Mouse (Mus musculus): Measurements from ENCODE around the gene Cwh43. TPM values are rescaled to one million over a fixed set of nuclear protein-coding genes. Genes with fewer than 3 reads are reported as not detected.
A peak's percentile ranks its signal among the peaks of the same experiment; 100 is the strongest.
"Not testable (repeated sequence)": the region's sequence is repeated elsewhere in the genome, so short reads cannot be mapped to it uniquely, and the experiment has no call there.

Cwh43 gene
- polyA plus RNA-seq, 1 experiment from 2014 or later = not detected

DNA sequence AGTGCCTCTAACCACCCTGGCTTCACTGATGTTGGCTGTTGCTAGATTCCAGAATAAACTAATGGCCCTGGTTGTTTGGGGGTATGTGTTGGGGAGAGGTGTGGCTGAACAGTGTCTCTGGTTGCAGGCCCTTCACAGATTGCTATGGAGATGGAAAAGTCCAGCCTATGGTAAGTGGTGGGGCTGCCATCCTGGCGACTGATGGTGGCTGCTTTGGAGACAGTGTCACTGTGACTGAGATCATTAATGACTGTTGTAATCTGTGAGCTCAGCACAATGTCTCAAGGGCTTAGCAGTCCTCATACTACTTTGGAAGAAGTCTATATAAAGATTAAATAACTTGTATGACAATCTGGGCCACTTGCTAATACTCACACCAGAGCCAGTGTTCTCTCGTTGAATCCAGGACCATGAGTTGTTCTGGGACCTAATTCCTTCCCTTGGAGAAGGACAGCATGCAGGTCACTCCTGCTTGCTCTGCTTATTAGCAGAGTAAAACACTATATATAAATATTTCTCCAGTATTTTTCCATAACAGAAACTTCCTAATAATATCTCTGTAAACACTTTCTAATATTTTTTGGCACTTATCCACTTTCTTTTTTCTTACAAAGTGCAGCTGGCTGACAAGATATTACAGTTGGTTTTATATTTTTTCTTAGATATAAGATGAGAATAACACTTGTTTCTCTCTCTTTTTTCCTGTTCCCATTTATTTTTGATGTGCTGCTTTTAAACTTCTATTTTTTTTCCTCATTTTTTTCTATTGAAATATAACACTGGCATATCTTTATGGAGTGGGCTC is 48.8 kb downstream of the Cwh43 start:
- Histone ChIP-seq H3K4me1 (no peaks in the 10 kb centered on the region), H3K9me3 (no peaks in the 10 kb centered on the region), H3K4me3 (no peak overlapping the region), H3K27me3 (ENCODE audit: insufficient read depth, poor library complexity, severe bottlenecking) (no peaks in the 10 kb centered on the region), H3K27ac (no peak overlapping the region), H3K36me3 (no peaks in the 10 kb centered on the region)
- no peak for DNase-seq (ENCODE audit: low spot score)
- WGBS = 83% methylated on average over 2 of the region's 2 CpGs

- Histone ChIP-seq H3K4me1 (no peaks in the 10 kb centered on the region), H3K27ac (no peak overlapping the region), H3K36me3 (no peaks in the 10 kb centered on the region), H3K4me3 (no peak overlapping the region), H3K9me3 (no peaks in the 10 kb centered on the region), H3K27me3 (ENCODE audit: insufficient read depth, poor library complexity, severe bottlenecking) (no peaks in the 10 kb centered on the region)
- WGBS = 82% methylated on average over 5 of the region's 5 CpGs
- DNase-seq (ENCODE audit: low spot score) = no peak
Observed at GRCm38 (mm10) chr5:73455307-73455687, 49.4 kb downstream of the Cwh43 start.

GRCm38 (mm10) chr5:73468462-73469433 is 62.9 kb downstream of the Cwh43 start:
- Histone ChIP-seq H3K4me3 (no peak overlapping the region), H3K4me1 (no peaks in the 10 kb centered on the region), H3K27ac (no peak overlapping the region), H3K27me3 (ENCODE audit: insufficient read depth, poor library complexity, severe bottlenecking) (no peaks in the 10 kb centered on the region), H3K36me3 (no peaks in the 10 kb centered on the region), H3K9me3 (no peaks in the 10 kb centered on the region)
- no peak for DNase-seq (ENCODE audit: low spot score)
- 81% methylated on average over 16 of the region's 16 CpGs for WGBS

GRCm38 (mm10) chr5:73474412-73475405 is 68.8 kb downstream of the Cwh43 start:
- Histone ChIP-seq H3K9me3 (no peaks in the 10 kb centered on the region), H3K27me3 (ENCODE audit: insufficient read depth, poor library complexity, severe bottlenecking) (no peaks in the 10 kb centered on the region), H3K4me3 (no peak overlapping the region), H3K27ac (no peak overlapping the region), H3K4me1 (no peaks in the 10 kb centered on the region), H3K36me3 (no peaks in the 10 kb centered on the region)
- no peak for DNase-seq (ENCODE audit: low spot score)
- WGBS = 84% methylated on average over 20 of the region's 20 CpGs

DNA sequence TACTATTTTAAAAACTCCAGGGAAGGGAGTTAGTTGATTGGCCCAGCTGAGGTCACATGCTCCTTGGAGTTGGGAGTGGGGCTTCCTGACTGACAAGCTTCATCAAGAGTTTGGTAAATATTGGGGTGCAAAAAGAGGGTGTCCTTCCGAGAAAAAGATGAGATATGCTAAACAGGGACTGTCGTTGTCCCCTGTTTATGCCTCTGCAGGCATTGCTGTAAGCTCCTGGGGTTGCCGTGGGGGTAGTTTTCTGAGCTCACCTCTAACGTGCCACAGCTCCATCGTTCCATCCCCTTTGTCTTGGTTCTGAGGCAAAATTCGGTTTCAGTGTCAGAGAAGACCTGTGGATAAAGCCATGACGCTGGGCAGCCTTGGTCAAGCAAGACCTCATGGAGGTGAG is 74.8 kb downstream of the Cwh43 start, which contains the start of gene Dcun1d4:
Gene Dcun1d4, plus strand, starts transcription at position 301 of the 400 bp plus-strand sequence.
- Histone ChIP-seq H3K4me1 (no peaks in the 10 kb centered on the region), H3K27ac (no peak within 1 kb of the TSS), H3K9me3 (no peaks in the 10 kb centered on the region), H3K27me3 (ENCODE audit: insufficient read depth, poor library complexity, severe bottlenecking) (no peaks in the 10 kb centered on the region), H3K36me3 (no peaks in the 10 kb centered on the region), H3K4me3 (no peak within 1 kb of the TSS)
- DNase-seq (ENCODE audit: low spot score) = no peak
- WGBS = 79% methylated on average over 7 of the region's 7 CpGs

DNA sequence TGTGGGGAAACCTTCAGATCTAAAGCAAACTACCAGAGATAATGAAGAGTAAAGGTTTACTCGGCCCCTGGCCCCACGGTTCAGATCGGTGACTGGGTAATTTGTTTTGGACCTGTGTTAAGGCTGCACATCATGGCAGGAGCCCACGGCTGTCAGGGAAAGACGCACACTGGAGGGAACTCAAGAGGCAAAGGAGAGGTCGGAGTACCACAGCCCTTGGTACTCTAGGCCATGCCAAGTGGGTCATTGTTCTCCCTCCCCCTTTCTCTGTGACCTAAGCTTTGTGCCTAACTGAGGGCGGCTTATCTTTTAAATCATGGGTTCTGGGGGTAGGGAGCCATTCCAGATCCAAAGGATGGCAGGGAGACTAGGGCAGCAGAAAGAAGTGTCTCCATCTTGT is 75.5 kb downstream of the Cwh43 start:
- Histone ChIP-seq H3K27me3 (ENCODE audit: insufficient read depth, poor library complexity, severe bottlenecking) (no peaks in the 10 kb centered on the region), H3K27ac (no peak overlapping the region), H3K4me3 (no peak overlapping the region), H3K36me3 (no peaks in the 10 kb centered on the region), H3K4me1 (no peaks in the 10 kb centered on the region), H3K9me3 (no peaks in the 10 kb centered on the region)
- WGBS = 84% methylated on average over 7 of the region's 7 CpGs
- no peak for DNase-seq (ENCODE audit: low spot score)

GRCm38 (mm10) chr5:73482381-73482780 is 76.5 kb downstream of the Cwh43 start:
- H3K27ac ChIP-seq; H3K36me3 ChIP-seq; H3K4me1 ChIP-seq; H3K9me3 ChIP-seq; DNase-seq (ENCODE audit: low spot score); H3K27me3 ChIP-seq (ENCODE audit: insufficient read depth, poor library complexity, severe bottlenecking); H3K4me3 ChIP-seq: not testable (repeated sequence)
- WGBS = 70% methylated on average over 1 of the region's 1 CpGs

DNA sequence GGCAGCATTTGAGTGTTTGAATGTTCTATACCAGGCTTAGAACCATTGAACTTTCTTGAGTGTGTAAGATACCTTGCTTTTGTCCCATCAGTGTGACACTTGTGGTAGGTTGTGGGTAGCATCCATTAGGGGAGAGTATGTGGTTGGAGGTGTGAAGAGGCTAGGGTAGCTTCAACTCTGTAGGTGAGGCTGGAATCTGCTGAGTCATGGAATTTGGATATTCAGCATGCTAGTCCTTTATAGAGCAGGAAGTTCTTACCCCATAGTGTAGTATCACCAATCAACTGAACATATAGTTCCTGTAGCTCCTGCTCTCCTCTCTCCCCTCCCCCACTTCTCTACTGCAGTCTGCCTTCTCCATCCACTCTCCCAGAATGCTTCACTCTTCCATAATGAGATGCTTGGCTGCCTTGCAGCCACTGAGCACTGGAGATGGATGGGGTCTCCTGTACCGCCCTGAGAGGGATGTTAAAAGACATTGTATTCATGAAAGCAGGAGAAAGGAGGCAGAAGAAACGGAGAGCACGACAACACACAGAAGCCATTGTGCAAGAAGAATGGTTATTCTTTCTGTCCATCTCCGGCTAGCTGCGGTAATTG is 78.2 kb downstream of the Cwh43 start:
- 71% methylated on average over 5 of the region's 5 CpGs for WGBS
- H3K4me3 ChIP-seq = no peak overlapping the region

DNA sequence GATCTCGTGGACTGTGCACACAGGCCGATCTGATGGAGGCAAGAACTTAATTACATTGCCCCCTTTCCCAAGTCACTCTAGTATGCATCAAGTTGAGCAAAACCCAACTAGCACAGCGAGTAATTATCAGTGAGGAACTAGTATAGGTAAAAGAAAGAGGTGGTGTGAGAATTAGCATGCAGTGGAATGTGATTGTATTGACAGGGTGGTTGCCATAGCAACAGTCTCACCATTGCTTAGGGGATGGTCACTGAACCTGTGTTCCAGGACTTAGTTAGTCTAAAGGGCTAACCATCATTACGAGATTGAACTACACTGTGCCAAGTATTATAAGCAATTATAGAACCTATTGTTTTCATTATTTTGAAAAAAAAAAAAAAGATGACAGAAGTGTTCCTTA is 80.6 kb downstream of the Cwh43 start:
- 61% methylated on average over 4 of the region's 4 CpGs for WGBS
- Histone ChIP-seq H3K27me3 (ENCODE audit: insufficient read depth, poor library complexity, severe bottlenecking) (no peaks in the 10 kb centered on the region), H3K4me3 (no peak overlapping the region), H3K4me1 (no peaks in the 10 kb centered on the region), H3K27ac (no peak overlapping the region), H3K36me3 (no peaks in the 10 kb centered on the region), H3K9me3 (no peaks in the 10 kb centered on the region)
- DNase-seq (ENCODE audit: low spot score) = no peak

More for the DNA sequence above, 78.2 kb downstream of the Cwh43 start:
- H3K36me3 ChIP-seq = no peaks in the 10 kb centered on the region
- DNase-seq (ENCODE audit: low spot score) = no peak
- H3K9me3 ChIP-seq = no peaks in the 10 kb centered on the region
- no peaks in the 10 kb centered on the region for H3K4me1 ChIP-seq
- H3K27ac ChIP-seq = no peak overlapping the region
- no peaks in the 10 kb centered on the region for H3K27me3 ChIP-seq (ENCODE audit: insufficient read depth, poor library complexity, severe bottlenecking)

GRCm38 (mm10) chr5:73489915-73490314 is 84.0 kb downstream of the Cwh43 start:
- H3K4me1 ChIP-seq = 0 out of 2 replicates have a peak, but pooled peaks cover 6% of the 10 kb centered on the region
- 5% methylated on average over 14 of the region's 14 CpGs for WGBS

DNA sequence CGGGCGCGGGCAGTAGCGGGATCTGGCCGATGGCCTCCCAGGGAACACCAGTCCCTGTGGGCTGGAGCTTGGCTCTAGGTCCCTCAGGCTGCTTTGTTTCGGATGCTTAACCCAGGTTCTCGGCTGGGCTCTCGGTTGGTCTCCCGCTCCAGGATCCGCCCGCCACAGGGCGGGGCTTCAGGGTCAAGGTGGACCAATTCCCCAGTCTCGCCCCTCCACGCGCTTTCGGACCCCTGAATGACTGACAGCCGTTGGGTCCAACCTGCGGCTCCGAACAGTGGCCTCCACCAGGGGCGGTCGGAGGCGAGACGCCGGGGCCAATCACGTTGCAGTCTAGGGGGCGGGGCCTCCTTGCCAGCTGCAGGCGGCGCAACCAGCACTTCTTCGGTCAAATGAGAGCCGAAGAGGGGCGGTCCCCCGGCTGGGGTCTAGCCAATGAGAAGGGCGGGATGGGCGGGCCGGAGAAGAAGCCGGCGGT is 84.8 kb downstream of the Cwh43 start:
- H3K9me3 ChIP-seq = no peaks in the 10 kb centered on the region
- WGBS = under 1% methylated on average over 37 of the region's 37 CpGs
- H3K36me3 ChIP-seq = no peaks in the 10 kb centered on the region
- peak overlapping the region; percentile 86 for H3K27ac ChIP-seq
- 0 out of 2 replicates have a peak, but pooled peaks cover 6% of the 10 kb centered on the region for H3K4me1 ChIP-seq
- DNase-seq (ENCODE audit: low spot score) = peak; percentile 100
- peak overlapping the region; percentile 93 for H3K4me3 ChIP-seq
- H3K27me3 ChIP-seq (ENCODE audit: insufficient read depth, poor library complexity, severe bottlenecking) = no peaks in the 10 kb centered on the region

More at GRCm38 (mm10) chr5:73489915-73490314, 84.0 kb downstream of the Cwh43 start:
- Histone ChIP-seq H3K4me3 (peak overlapping the region; percentile 93), H3K27me3 (ENCODE audit: insufficient read depth, poor library complexity, severe bottlenecking) (no peaks in the 10 kb centered on the region), H3K27ac (peak overlapping the region; percentile 86), H3K36me3 (no peaks in the 10 kb centered on the region), H3K9me3 (no peaks in the 10 kb centered on the region)
- DNase-seq (ENCODE audit: low spot score) = no peak
